Mouse (Mus musculus) neural tube, embryonic 11.5 days (tissue): ENCODE data around the gene Coq8a. TPM values are rescaled to one million over a fixed set of nuclear protein-coding genes. Genes with fewer than 3 reads are reported as not detected.

Experiments used
- ATAC-seq: fragments of 200-750 bp; cut with Nextera tagmentation; 2 replicates; pipeline ENCODE4 v1.8.0; 2017; ENCODE audit warnings: moderate number of reproducible peaks, mild to moderate bottlenecking, moderate TSS enrichment, moderate library complexity; ENCODE audit not compliant: insufficient read depth, low FRiP score, low TSS enrichment
- DNase-seq: peaks from one replicate; pipeline ENCODE4 v3.0.0-alpha.2; 2015; ENCODE audit warnings: low spot score
- H3K27ac ChIP-seq: fragments of 300-500 bp; sonication (generic); 2 replicates; pipeline ENCODE4 v1.5.1; 2014; ENCODE audit warnings: low read depth, mild to moderate bottlenecking, low read length
- H3K27me3 ChIP-seq: fragments of 300-500 bp; sonication (generic); 2 replicates; pipeline ENCODE4 v1.6.1; 2014; ENCODE audit warnings: mild to moderate bottlenecking, low read length, mixed read lengths; ENCODE audit not compliant: control insufficient read depth, insufficient read depth
- H3K36me3 ChIP-seq: fragments of 300-500 bp; sonication (generic); 2 replicates; pipeline ENCODE4 v1.6.1; 2014; ENCODE audit warnings: mild to moderate bottlenecking, low read length, moderate library complexity, mixed read lengths; ENCODE audit not compliant: control insufficient read depth, insufficient read depth
- H3K4me1 ChIP-seq: fragments of 300-500 bp; sonication (generic); 2 replicates; pipeline ENCODE4 v1.6.1; 2014; ENCODE audit warnings: low read length, mixed read lengths; ENCODE audit not compliant: control insufficient read depth, insufficient read depth
- H3K4me2 ChIP-seq: fragments of 300-500 bp; sonication (generic); 2 replicates; pipeline ENCODE4 v1.6.1; 2014; ENCODE audit warnings: low read depth, mild to moderate bottlenecking, moderate library complexity
- H3K4me3 ChIP-seq: fragments of 300-500 bp; sonication (generic); 2 replicates; pipeline ENCODE4 v1.5.1; 2014; ENCODE audit warnings: low read depth, low read length
- H3K9ac ChIP-seq: fragments of 300-500 bp; sonication (generic); 2 replicates; pipeline ENCODE4 v1.6.1; 2014; ENCODE audit warnings: mild to moderate bottlenecking, low read length
- H3K9me3 ChIP-seq: fragments of 300-500 bp; sonication (generic); 2 replicates; pipeline ENCODE4 v1.6.1; 2016; ENCODE audit warnings: low read length; ENCODE audit not compliant: control insufficient read depth
- WGBS: fragments of 180-500 bp; shearing (Covaris S2); extraction: QIAGEN DNeasy Blood & Tissue Kit; methylation state at CpG from one replicate; pipeline ENCODE4 v1.1.7; 2014; 5-methylcytosine and 5-hydroxymethylcytosine counted together
- polyA plus RNA-seq: library from polyadenylated mRNA; unstranded; fragments of >200 nt; fragmentation: Nextera tagmentation; extraction: Ambion mirVana; gene quantifications from 2 replicates; pipeline ENCODE4 v1.2.1, GENCODE M21; 2014

The Coq8a gene
- polyA plus RNA-seq = 1.4 and 1.8 TPM in 2 replicates

DNA sequence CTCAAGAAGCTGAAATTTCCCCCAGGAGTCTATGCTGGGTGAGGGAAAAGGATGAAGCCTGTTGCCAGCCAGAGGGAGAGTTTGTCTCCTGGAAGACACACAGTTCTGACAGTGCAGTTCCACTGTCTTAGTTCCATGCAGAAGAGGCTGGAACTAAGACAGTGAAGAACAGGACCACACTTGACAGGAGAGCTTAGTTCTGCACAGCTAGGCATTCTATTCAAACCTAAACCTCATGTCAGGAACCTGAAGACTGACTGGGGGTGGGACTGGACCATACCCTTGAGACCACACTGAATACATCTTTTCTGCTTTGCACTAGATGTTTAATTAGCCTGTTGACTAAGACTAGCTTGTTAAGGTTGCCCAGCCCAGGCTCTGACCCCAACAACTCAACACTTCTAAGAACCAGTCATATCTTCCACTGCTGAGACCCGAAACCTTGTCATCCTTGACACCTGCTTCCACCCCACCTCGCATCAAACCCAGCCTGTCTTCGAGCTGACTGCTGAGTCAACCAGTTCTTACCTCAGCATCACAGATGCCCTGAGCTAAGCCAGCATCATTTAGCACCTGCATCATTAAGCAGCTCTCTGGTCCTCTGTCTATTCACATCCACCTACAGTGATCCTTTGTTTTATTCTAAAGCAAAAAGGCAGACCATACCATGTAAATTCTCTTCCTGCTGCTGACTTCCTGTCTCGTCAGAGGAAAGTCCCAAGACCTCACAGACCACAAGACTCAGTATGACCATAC lies at the start of gene Coq8a:
Gene Coq8a, minus strand, starts transcription at position 644 of the 756 bp plus-strand sequence.
- ATAC-seq (no peak), DNase-seq (no peak)
- H3K4me3 ChIP-seq = no peak within 1 kb of the TSS
- no peak within 1 kb of the TSS for H3K9ac ChIP-seq
- no peaks in the 10 kb centered on the region for H3K36me3 ChIP-seq
- H3K27ac ChIP-seq = no peak within 1 kb of the TSS
- H3K9me3 ChIP-seq = no peaks in the 10 kb centered on the region
- H3K4me2 ChIP-seq = no peak within 1 kb of the TSS
- 66% methylated on average over 4 of the region's 4 CpGs for WGBS
- peaks cover 5% of the 10 kb centered on the region for H3K4me1 ChIP-seq
- H3K27me3 ChIP-seq = no peaks in the 10 kb centered on the region

- Histone ChIP-seq H3K4me2 (no peak overlapping the region), H3K4me3 (no peak overlapping the region), H3K27ac (no peak overlapping the region), H3K9ac (no peak overlapping the region), H3K9me3 (no peaks in the 10 kb centered on the region), H3K36me3 (no peaks in the 10 kb centered on the region), H3K4me1 (no peaks in the 10 kb centered on the region), H3K27me3 (no peaks in the 10 kb centered on the region)
- DNase-seq (no peak), ATAC-seq (no peak)
- WGBS = 92% methylated on average over 7 of the region's 7 CpGs
These were observed 49.3 kb upstream of the Coq8a start for GRCm38 (mm10) chr1:180248593-180249146.

- Histone ChIP-seq H3K9ac (no peak overlapping the region), H3K36me3 (no peaks in the 10 kb centered on the region), H3K27me3 (no peaks in the 10 kb centered on the region), H3K27ac (no peak overlapping the region), H3K9me3 (no peaks in the 10 kb centered on the region), H3K4me1 (no peaks in the 10 kb centered on the region), H3K4me3 (no peak overlapping the region), H3K4me2 (no peak overlapping the region)
- DNase-seq (no peak), ATAC-seq (no peak)
- 88% methylated on average over 7 of the region's 7 CpGs for whole genome bisulfite sequencing
These were observed 48.5 kb upstream of the Coq8a start for GRCm38 (mm10) chr1:180247901-180248300.

DNA sequence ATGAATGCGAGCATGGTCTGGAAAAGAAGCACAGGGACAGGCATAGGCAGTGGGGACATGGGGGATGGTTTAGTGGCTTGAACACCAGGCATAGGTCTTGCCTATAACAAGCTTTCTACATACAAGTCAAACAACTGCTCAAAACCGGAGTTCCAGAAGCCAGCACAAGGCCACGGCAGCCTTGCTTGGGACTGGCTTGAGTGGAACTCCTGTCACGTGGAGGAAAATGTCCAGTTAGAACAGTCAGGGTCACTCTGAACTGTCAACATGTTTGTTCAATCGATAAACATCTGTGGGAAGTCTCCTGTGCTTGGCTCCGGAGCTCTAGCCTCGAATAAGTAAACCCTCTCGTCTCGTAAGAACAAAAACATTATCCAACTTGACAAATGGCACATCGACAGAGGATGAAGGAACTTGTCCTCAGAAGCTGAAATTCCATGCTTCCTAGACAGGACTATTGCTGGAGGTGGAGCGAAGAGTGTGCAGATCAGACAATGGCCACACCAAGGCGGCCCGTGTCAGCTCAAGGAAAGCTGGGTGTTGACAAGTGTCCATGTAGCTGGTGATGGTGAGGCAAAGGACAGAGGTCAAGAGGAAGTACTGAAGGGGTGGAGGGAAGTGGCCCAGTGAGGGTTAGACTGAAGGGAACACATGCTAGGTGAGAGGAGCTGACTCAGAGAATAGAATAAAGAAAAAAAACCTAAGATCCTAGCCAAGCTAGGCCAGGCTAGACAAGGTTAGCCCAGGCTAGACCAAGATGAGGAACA lies 46.5 kb upstream of the Coq8a start:
- H3K4me1 ChIP-seq = no peaks in the 10 kb centered on the region
- DNase-seq = no peak
- H3K4me2 ChIP-seq = no peak overlapping the region
- H3K9me3 ChIP-seq = no peaks in the 10 kb centered on the region
- ATAC-seq = no peak
- no peak overlapping the region for H3K27ac ChIP-seq
- 91% methylated on average over 13 of the region's 13 CpGs for WGBS
- no peak overlapping the region for H3K4me3 ChIP-seq
- no peak overlapping the region for H3K9ac ChIP-seq
- H3K27me3 ChIP-seq = no peaks in the 10 kb centered on the region
- H3K36me3 ChIP-seq = no peaks in the 10 kb centered on the region

DNA sequence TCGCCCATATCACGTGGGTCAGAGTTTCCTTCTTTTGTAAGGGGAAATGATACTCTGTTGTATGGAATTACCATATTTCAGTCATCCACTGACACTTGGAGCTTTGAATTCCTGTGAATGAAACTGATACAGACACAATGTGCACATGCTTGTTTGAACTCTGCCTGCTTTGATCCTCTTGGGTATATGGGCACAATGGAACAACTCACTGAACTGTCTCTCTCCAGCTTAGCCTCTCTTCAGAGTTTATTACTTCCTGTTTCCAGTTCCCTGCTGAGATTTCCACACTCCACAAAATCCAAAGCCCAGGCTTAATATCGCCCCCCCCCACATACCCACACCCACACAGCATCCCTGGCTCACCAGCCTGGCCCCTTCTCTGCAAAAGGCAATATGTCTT lies 32.3 kb upstream of the Coq8a start:
- H3K27ac ChIP-seq = no peak overlapping the region
- no peak overlapping the region for H3K4me2 ChIP-seq
- H3K4me1 ChIP-seq = 0 out of 2 replicates have a peak, but pooled peaks cover 3% of the 10 kb centered on the region
- H3K4me3 ChIP-seq = no peak overlapping the region
- no peak for DNase-seq
- no peaks in the 10 kb centered on the region for H3K36me3 ChIP-seq
- H3K27me3 ChIP-seq = no peaks in the 10 kb centered on the region
- WGBS = 50% methylated on average over 3 of the region's 3 CpGs
- no peak overlapping the region for H3K9ac ChIP-seq
- ATAC-seq = no peak
- H3K9me3 ChIP-seq = no peaks in the 10 kb centered on the region

- H3K4me3 ChIP-seq = no peak overlapping the region
- H3K36me3 ChIP-seq = no peaks in the 10 kb centered on the region
- DNase-seq = peak; percentile 39
- H3K4me2 ChIP-seq = no peak overlapping the region
- H3K9me3 ChIP-seq = no peaks in the 10 kb centered on the region
- 26% methylated on average over 2 of the region's 2 CpGs for WGBS
- H3K4me1 ChIP-seq = peaks cover 10% of the 10 kb centered on the region; the same call in 1 of the 2 replicates
- H3K27ac ChIP-seq = no peak overlapping the region
- no peaks in the 10 kb centered on the region for H3K27me3 ChIP-seq
- no peak overlapping the region for H3K9ac ChIP-seq
- ATAC-seq = no peak
These were observed 31.2 kb upstream of the Coq8a start for GRCm38 (mm10) chr1:180230580-180230979.

DNA sequence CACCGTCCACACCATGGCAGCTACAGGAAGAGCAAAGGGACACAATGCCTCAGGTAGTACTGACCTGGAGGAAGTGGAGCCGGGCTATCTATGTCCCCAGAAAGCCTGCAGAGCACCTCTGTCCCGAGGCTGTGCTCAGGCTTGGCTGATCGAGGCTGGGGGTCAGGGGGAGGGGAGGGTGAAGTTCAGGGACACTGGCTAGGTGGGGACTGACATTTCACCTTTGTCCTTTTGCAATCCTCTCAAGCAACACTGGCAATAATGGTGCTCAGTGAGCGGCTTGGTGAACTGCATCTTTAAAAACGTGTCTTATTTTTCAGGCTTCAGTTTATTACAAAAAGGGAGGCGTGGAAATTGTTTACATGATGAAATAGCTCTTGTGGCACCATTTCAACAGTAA lies 30.5 kb upstream of the Coq8a start:
- H3K4me1 ChIP-seq = peaks cover 11% of the 10 kb centered on the region; the same call in 1 of the 2 replicates
- H3K4me3 ChIP-seq = no peak overlapping the region
- H3K9me3 ChIP-seq = no peaks in the 10 kb centered on the region
- DNase-seq (no peak), ATAC-seq (no peak)
- H3K4me2 ChIP-seq = no peak overlapping the region
- H3K27me3 ChIP-seq = no peaks in the 10 kb centered on the region
- H3K9ac ChIP-seq = no peak overlapping the region
- no peaks in the 10 kb centered on the region for H3K36me3 ChIP-seq
- 91% methylated on average over 7 of the region's 7 CpGs for WGBS
- no peak overlapping the region for H3K27ac ChIP-seq

DNA sequence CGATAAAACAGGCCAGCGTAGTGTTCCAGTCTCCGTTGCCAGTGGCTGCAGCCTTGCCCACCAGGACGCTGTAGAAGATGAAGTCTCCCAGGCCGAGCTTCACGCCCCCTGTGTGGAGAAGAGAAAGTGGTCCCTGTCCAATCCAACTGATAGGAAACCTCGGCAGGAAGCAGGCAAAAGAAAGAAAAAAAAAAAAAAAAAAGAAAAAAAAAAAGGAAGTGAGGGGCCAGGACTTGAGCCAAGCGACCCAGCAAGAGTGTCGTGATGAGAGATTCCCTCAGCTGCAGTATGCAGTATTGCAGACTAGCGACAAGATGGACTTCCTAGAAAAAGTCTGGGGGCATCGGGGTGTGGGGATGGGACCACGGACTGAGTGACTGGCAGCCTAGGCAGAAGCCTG lies 29.5 kb upstream of the Coq8a start:
- DNase-seq = no peak
- Histone ChIP-seq H3K36me3 (no peaks in the 10 kb centered on the region), H3K9ac (no peak overlapping the region), H3K4me1 (peaks cover 11% of the 10 kb centered on the region; the same call in 1 of the 2 replicates), H3K4me2 (no peak overlapping the region), H3K9me3 (no peaks in the 10 kb centered on the region), H3K4me3 (no peak overlapping the region), H3K27me3 (no peaks in the 10 kb centered on the region), H3K27ac (no peak overlapping the region)
- WGBS = 82% methylated on average over 12 of the region's 12 CpGs
- no peak for ATAC-seq
